Mouse (Mus musculus) intestine, embryonic 14.5 days (tissue): Measurements from ENCODE around the gene Slc1a5. TPM values are rescaled to one million over a fixed set of nuclear protein-coding genes. Genes with fewer than 3 reads are reported as not detected.
A peak's percentile ranks its signal among the peaks of the same experiment; 100 is the strongest.

ENCODE experiments used
- ATAC-seq: fragments of 200-750 bp; cut with Nextera tagmentation; replicated peaks from 2 replicates; pipeline ENCODE4 v1.8.0; 2017; ENCODE audit warnings: low read depth, moderate number of reproducible peaks, moderate TSS enrichment, moderate library complexity; ENCODE audit not compliant: low FRiP score, low TSS enrichment
- DNase-seq: peaks from one replicate; pipeline ENCODE4 v3.0.0-alpha.2; 2018; ENCODE audit warnings: low spot score
- H3K27ac ChIP-seq: fragments of 300-500 bp; sonication (generic); 2 replicates; pipeline ENCODE4 v1.5.1; 2014; ENCODE audit warnings: low read depth, mild to moderate bottlenecking, control low read depth
- H3K27me3 ChIP-seq: fragments of 300-500 bp; sonication (generic); replicated peaks from 2 replicates; pipeline ENCODE4 v1.6.1; 2014; ENCODE audit warnings: low read length, control low read depth; ENCODE audit not compliant: control insufficient read depth, insufficient read depth
- H3K36me3 ChIP-seq: fragments of 300-500 bp; sonication (generic); 2 replicates; pipeline ENCODE4 v1.6.1; 2014; ENCODE audit warnings: low read length, control low read depth; ENCODE audit not compliant: control insufficient read depth, insufficient read depth
- H3K4me1 ChIP-seq: fragments of 300-500 bp; sonication (generic); replicated peaks from 2 replicates; pipeline ENCODE4 v1.6.1; 2014; ENCODE audit warnings: low read length, control low read depth, mixed read lengths; ENCODE audit not compliant: control insufficient read depth, insufficient read depth
- H3K4me2 ChIP-seq: fragments of 300-500 bp; sonication (generic); 2 replicates; pipeline ENCODE4 v1.6.1; 2014; ENCODE audit warnings: low read length
- H3K4me3 ChIP-seq: fragments of 300-500 bp; sonication (generic); 2 replicates; pipeline ENCODE4 v1.5.1; 2014; ENCODE audit warnings: low read depth, low read length, control low read depth, mixed read lengths
- H3K9ac ChIP-seq: fragments of 300-500 bp; sonication (generic); 2 replicates; pipeline ENCODE4 v1.6.1; 2014; ENCODE audit warnings: mild to moderate bottlenecking, low read length
- H3K9me3 ChIP-seq: fragments of 300-500 bp; sonication (generic); 2 replicates; pipeline ENCODE4 v1.6.1; 2016; ENCODE audit warnings: low read length, control low read depth; ENCODE audit not compliant: control insufficient read depth
- WGBS: fragments of 180-500 bp; shearing (Covaris S2); extraction: QIAGEN DNeasy Blood & Tissue Kit; methylation state at CpG from one replicate; pipeline ENCODE4 v1.1.7; 2014; 5-methylcytosine and 5-hydroxymethylcytosine counted together
- polyA plus RNA-seq: library from polyadenylated mRNA; unstranded; fragments of >200 nt; fragmentation: Nextera tagmentation; extraction: Ambion mirVana; gene quantifications from 2 replicates; pipeline ENCODE4 v1.2.1, GENCODE M21; 2014

Gene Slc1a5
- polyA plus RNA-seq, 1 experiment from 2014 or later = 43.9 TPM

DNA sequence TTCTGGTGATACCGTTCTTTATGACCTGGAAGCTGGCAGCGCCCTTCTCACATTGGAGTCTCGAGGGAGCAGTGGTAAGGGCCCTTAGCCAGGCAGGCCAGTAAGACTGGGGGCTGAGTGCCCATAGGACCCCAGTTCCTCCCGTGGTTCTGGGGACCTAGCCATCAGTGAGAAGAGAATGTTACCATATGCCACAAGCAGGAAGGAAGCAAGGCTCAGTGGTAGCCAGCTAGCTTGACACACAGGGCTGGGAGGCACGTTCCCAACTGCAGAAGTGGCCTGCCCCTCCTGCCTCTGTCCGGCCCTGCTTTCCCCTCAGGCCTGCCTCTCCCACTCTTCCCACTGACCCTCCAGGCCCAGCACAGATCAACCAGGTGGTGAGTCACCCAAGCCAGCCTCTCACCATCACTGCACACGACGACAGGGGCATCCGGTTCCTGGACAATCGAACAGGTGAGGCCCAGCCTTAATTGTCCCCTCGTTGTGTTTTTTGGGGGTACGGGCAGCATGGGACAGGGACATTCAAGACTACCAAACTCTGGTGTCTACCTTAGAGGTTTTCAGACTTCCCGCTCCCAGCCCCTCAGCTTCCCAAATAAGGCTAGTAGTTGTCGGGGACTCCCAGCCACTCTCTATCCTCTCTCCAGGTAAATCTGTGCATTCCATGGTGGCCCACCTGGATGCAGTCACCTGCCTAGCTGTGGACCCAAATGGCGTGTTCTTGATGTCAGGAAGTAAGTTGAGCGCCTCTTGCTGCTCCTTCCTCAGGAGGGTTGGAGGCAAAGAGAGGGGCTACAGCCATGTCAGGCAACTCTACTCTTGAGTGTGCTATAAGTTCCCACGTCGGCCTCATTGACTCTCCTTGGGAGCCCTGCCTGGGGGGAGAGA lies 57.0 kb downstream of the Slc1a5 start:
- DNase-seq (no peak), ATAC-seq (no peak)
- 92% methylated on average over 18 of the region's 18 CpGs for WGBS
- Histone ChIP-seq H3K4me3 (no peak overlapping the region), H3K4me1 (no peaks in the 10 kb centered on the region; the same call in 1 of the 2 replicates), H3K9ac (no peak overlapping the region), H3K9me3 (no peaks in the 10 kb centered on the region), H3K27me3 (no peaks in the 10 kb centered on the region), H3K27ac (no peak overlapping the region), H3K36me3 (peaks cover 76% of the 10 kb centered on the region), H3K4me2 (no peak overlapping the region)

DNA sequence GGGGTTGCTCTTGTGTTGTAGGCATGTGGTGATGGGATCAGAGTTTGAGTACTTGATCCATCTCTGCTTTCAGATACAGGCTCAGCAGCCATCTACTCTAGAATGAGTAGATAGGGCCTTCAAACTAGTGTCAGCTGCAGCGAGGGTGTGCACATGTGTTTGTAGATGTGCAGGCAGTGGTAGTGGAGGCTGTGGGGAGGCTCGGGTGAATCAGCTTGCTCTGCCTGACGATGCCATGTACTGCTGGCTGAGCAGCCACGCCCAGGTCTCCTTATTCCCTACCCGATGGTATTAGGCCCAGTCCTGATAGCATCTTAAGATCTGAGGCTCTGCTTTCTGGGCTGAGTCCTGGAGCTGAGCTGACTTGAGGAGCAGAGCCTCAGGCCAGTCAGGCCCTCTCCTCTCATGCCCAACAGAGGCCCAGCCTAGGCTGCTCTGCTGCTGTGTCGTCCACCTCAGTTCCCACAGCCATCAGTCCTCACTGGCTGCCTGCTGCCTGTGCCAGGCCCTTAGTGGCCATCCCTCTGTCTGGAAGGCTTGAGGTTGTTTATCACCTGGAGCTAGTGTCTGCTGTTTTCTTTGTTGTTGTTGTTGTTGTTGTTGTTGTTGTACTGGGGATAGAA lies 57.8 kb downstream of the Slc1a5 start:
- peaks cover 68% of the 10 kb centered on the region for H3K36me3 ChIP-seq
- H3K4me1 ChIP-seq = peaks cover 1% of the 10 kb centered on the region; the same call in 1 of the 2 replicates
- no peak overlapping the region for H3K4me2 ChIP-seq
- H3K9ac ChIP-seq = no peak overlapping the region
- no peak overlapping the region for H3K27ac ChIP-seq
- H3K9me3 ChIP-seq = no peaks in the 10 kb centered on the region
- DNase-seq = no peak
- ATAC-seq = no peak
- 81% methylated on average over 6 of the region's 6 CpGs for WGBS
- no peaks in the 10 kb centered on the region for H3K27me3 ChIP-seq
- H3K4me3 ChIP-seq = no peak overlapping the region

- Histone ChIP-seq H3K27ac (no peak overlapping the region), H3K9me3 (no peaks in the 10 kb centered on the region), H3K4me3 (no peak overlapping the region), H3K4me2 (no peak overlapping the region), H3K36me3 (peaks cover 62% of the 10 kb centered on the region), H3K9ac (no peak overlapping the region), H3K4me1 (peaks cover 6% of the 10 kb centered on the region; the same call in 1 of the 2 replicates), H3K27me3 (no peaks in the 10 kb centered on the region)
- ATAC-seq = no peak
- 92% methylated on average over 12 of the region's 12 CpGs for WGBS
- DNase-seq = no peak
These were observed 58.4 kb downstream of the Slc1a5 start for GRCm38 (mm10) chr7:16839427-16840108.

GRCm38 (mm10) chr7:16840109-16840491 lies 59.0 kb downstream of the Slc1a5 start:
- DNase-seq (no peak), ATAC-seq (no peak)
- Histone ChIP-seq H3K27ac (no peak overlapping the region), H3K4me1 (peaks cover 10% of the 10 kb centered on the region), H3K4me3 (no peak overlapping the region), H3K36me3 (peaks cover 56% of the 10 kb centered on the region), H3K9ac (no peak overlapping the region), H3K9me3 (no peaks in the 10 kb centered on the region), H3K4me2 (no peak overlapping the region), H3K27me3 (no peaks in the 10 kb centered on the region)
- WGBS = 83% methylated on average over 2 of the region's 2 CpGs

DNA sequence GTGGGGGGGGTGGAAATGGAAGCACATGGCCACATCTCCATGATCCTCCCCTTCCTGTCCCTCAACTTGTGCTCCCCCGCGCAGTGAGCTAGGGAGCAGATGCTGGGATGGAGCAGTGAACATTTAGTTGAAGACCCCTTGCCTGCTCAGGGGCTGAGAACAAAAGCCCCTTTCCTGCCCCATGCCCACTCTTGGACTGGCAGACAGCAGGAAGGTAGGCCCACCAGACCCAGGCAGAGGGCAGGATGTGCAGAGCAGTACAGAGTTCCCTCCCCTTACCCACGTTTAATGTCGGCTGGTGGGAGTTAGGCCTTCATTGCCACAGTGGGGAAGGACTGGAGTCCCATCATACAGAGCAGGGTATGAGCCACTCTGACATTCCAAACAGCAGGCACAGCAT lies 59.9 kb downstream of the Slc1a5 start:
- H3K4me3 ChIP-seq = no peak overlapping the region
- peak overlapping the region; percentile 57; the same call in 1 of the 2 replicates for H3K27ac ChIP-seq
- peaks cover 16% of the 10 kb centered on the region for H3K4me1 ChIP-seq
- no peak overlapping the region for H3K9ac ChIP-seq
- H3K9me3 ChIP-seq = no peaks in the 10 kb centered on the region
- WGBS = 77% methylated on average over 4 of the region's 4 CpGs
- H3K36me3 ChIP-seq = peaks cover 50% of the 10 kb centered on the region
- no peaks in the 10 kb centered on the region for H3K27me3 ChIP-seq
- H3K4me2 ChIP-seq = no peak overlapping the region
- no peak for ATAC-seq
- no peak for DNase-seq

DNA sequence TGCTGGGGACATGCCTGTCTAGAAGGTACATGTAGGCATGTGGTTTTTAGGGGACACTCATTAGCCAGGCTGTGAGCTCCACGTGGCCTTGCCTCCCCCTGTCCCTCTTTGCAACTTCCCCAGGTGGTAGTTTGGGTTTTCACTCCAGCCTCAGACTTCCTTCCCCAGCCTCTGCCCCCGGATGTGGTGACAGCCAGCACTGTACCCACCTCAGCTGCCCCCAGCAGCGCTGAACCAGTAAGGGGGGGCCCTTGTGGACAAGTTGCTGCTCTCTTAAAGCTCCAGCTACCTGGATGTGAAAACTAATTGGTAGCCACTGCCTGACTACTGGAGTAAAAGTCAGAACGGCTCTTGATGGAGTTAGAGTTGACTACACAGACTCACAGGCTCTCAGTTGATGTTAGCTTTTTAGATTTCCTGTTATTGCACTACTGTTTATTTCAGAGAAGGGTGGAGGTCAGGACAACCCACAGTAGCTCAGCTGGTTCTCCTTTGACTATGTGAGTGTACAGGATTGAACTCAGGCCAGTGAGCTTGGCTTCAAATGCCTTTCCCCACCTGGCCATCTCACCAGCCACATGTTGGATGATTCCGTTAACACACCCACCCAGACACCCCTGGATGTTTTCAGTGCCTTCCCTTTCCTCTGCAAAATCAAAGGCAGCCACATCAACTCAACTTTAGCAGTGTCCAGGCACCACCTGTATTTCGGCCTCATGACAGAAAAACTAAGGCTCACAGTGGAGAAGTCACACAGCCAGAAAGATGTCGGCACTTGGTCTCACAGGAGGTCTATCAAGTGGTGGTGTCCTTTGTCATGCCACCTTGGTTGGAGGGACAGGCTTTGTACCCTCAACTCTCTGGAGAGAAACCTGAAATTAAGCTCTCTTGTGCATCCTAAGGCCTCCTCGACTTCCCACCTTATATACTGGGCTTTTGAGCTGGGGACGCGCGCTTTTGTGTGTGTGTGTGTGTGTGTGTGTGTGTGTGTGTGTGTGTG lies 60.7 kb downstream of the Slc1a5 start:
- no peak for ATAC-seq
- no peak for DNase-seq
- WGBS = 41% methylated on average over 11 of the region's 11 CpGs
- H3K9me3 ChIP-seq = no peaks in the 10 kb centered on the region
- no peaks in the 10 kb centered on the region for H3K27me3 ChIP-seq
- H3K36me3 ChIP-seq = peaks cover 48% of the 10 kb centered on the region
- peak overlapping the region; percentile 95 for H3K4me2 ChIP-seq
- peaks cover 16% of the 10 kb centered on the region for H3K4me1 ChIP-seq
- peak overlapping the region; percentile 57 for H3K27ac ChIP-seq
- no peak overlapping the region; the same call in 1 of the 2 replicates for H3K9ac ChIP-seq
- no peak overlapping the region for H3K4me3 ChIP-seq

DNA sequence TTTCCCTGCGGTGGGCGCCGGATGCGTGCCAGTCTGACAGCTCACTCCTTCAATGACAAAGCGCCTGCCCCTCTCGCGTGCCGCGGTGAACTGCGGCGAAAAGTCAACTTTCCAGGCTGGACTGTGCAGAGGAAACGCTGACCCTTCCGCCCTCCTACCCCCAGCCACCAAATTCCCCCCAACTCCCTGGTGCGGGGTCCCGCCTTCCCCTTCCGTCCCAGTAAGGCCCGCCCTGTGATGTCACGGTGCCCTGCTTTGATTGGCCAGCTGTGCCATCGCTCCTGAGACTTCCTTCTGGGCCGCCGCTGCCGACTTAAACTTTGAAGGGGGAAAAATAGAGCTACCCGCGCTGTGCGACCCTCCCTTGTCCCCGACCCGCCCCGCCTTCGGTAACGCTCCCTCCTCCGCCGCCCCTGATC lies 61.5 kb downstream of the Slc1a5 start, which contains the start of gene Prkd2:
Prkd2 (plus strand) TSS at position 258 of the 419 bp plus-strand sequence.
- H3K36me3 ChIP-seq = peaks cover 41% of the 10 kb centered on the region
- peak within 1 kb of the TSS; percentile 58 for H3K4me3 ChIP-seq
- no peaks in the 10 kb centered on the region for H3K9me3 ChIP-seq
- H3K4me1 ChIP-seq = peaks cover 16% of the 10 kb centered on the region
- DNase-seq = peak; percentile 94
- H3K4me2 ChIP-seq = peak within 1 kb of the TSS; percentile 95
- H3K9ac ChIP-seq = peak within 1 kb of the TSS; percentile 58
- WGBS = under 1% methylated on average over 32 of the region's 32 CpGs
- ATAC-seq = peak; percentile 77
- no peaks in the 10 kb centered on the region for H3K27me3 ChIP-seq
- peak within 1 kb of the TSS; percentile 57 for H3K27ac ChIP-seq
